Mouse (Mus musculus): ENCODE results near the gene Gm9747.

- TF ChIP-seq POLR2A (IDR thresholded peaks at IDR 0.05; ENCODE audit: borderline replicate concordance, extremely low read depth, insufficient read depth, insufficient read length, poor library complexity, severe bottlenecking) (no peak), CTCF (IDR thresholded peaks at IDR 0.05; ENCODE audit: borderline replicate concordance, extremely low read depth, insufficient read depth, insufficient read length) (no peak)
These were observed 21.0 kb downstream of the Gm9747 start for GRCm38 (mm10) chr1:82253789-82254445.

All from brain, embryonic 14.5 days (tissue).